Mouse (Mus musculus): ENCODE results near the gene I0C0044D17Rik. TPM values are rescaled to one million over a fixed set of nuclear protein-coding genes. Genes with fewer than 3 reads are reported as not detected.

I0C0044D17Rik gene
- polyA plus RNA-seq, 1 experiment from 2014 or later = not detected

GRCm38 (mm10) chr4:98836519-98836918, 12.9 kb upstream of the I0C0044D17Rik start:
- TF ChIP-seq CTCF (IDR thresholded peaks at IDR 0.05) (no peak), EP300 (IDR thresholded peaks at IDR 0.05) (no peak)
- Histone ChIP-seq H3K27ac (ENCODE audit: low read length) (no peak overlapping the region), H3K9ac (replicated peaks; ENCODE audit: low read depth) (no peak overlapping the region), H3K4me3 (ENCODE audit: low read depth, low read length) (no peak overlapping the region), H3K9me3 (ENCODE audit: low read length) (no peaks in the 10 kb centered on the region), H3K4me1 (ENCODE audit: insufficient read depth, low read depth, low read length) (no peaks in the 10 kb centered on the region), H3K4me2 (replicated peaks; ENCODE audit: low read depth, low read length) (no peak overlapping the region), H3K36me3 (ENCODE audit: insufficient read depth, low read length) (no peaks in the 10 kb centered on the region), H3K27me3 (replicated peaks; ENCODE audit: insufficient read depth, low read length) (no peaks in the 10 kb centered on the region)
- DNase-seq (ENCODE audit: low spot score) (peak; percentile 83), ATAC-seq (peak; percentile 86)
- 18% methylated on average over 5 of the region's 5 CpGs for WGBS

- WGBS = 46% methylated on average over 4 of the region's 4 CpGs
- no peaks in the 10 kb centered on the region for H3K36me3 ChIP-seq (ENCODE audit: insufficient read depth, low read length)
- no peak overlapping the region for H3K4me2 ChIP-seq (replicated peaks; ENCODE audit: low read depth, low read length)
- H3K9me3 ChIP-seq (ENCODE audit: low read length) = no peaks in the 10 kb centered on the region
- no peak for DNase-seq (ENCODE audit: low spot score)
- no peak for TF ChIP-seq EP300 (IDR thresholded peaks at IDR 0.05)
- no peak for TF ChIP-seq CTCF (IDR thresholded peaks at IDR 0.05)
- no peaks in the 10 kb centered on the region for H3K27me3 ChIP-seq (replicated peaks; ENCODE audit: insufficient read depth, low read length)
- ATAC-seq = no peak; the same call in 1 of the 2 replicates
- H3K4me1 ChIP-seq (ENCODE audit: insufficient read depth, low read depth, low read length) = no peaks in the 10 kb centered on the region
- H3K4me3 ChIP-seq (ENCODE audit: low read depth, low read length) = no peak overlapping the region
- H3K27ac ChIP-seq (ENCODE audit: low read length) = no peak overlapping the region
- H3K9ac ChIP-seq (replicated peaks; ENCODE audit: low read depth) = no peak overlapping the region
Measured at GRCm38 (mm10) chr4:98834782-98835181, 11.1 kb upstream of the I0C0044D17Rik start.

GRCm38 (mm10) chr4:98831726-98832125, 8.1 kb upstream of the I0C0044D17Rik start:
- ATAC-seq (no peak), DNase-seq (ENCODE audit: low spot score) (no peak)
- 31% methylated on average over 1 of the region's 1 CpGs for WGBS
- TF ChIP-seq EP300 (IDR thresholded peaks at IDR 0.05) (no peak), CTCF (IDR thresholded peaks at IDR 0.05) (no peak)
- no peaks in the 10 kb centered on the region for H3K9me3 ChIP-seq (ENCODE audit: low read length)
- no peak overlapping the region for H3K4me2 ChIP-seq (replicated peaks; ENCODE audit: low read depth, low read length)
- H3K4me3 ChIP-seq (ENCODE audit: low read depth, low read length) = no peak overlapping the region
- H3K27me3 ChIP-seq (replicated peaks; ENCODE audit: insufficient read depth, low read length) = no peaks in the 10 kb centered on the region
- no peak overlapping the region for H3K27ac ChIP-seq (ENCODE audit: low read length)
- H3K9ac ChIP-seq (replicated peaks; ENCODE audit: low read depth) = no peak overlapping the region
- no peaks in the 10 kb centered on the region for H3K4me1 ChIP-seq (ENCODE audit: insufficient read depth, low read depth, low read length)
- H3K36me3 ChIP-seq (ENCODE audit: insufficient read depth, low read length) = no peaks in the 10 kb centered on the region

- no peaks in the 10 kb centered on the region for H3K9me3 ChIP-seq (ENCODE audit: low read length)
- no peak overlapping the region for H3K27ac ChIP-seq (ENCODE audit: low read length)
- no peak for TF ChIP-seq CTCF (IDR thresholded peaks at IDR 0.05)
- no peak for TF ChIP-seq EP300 (IDR thresholded peaks at IDR 0.05)
- no peaks in the 10 kb centered on the region for H3K27me3 ChIP-seq (replicated peaks; ENCODE audit: insufficient read depth, low read length)
- H3K9ac ChIP-seq (replicated peaks; ENCODE audit: low read depth) = no peak overlapping the region
- WGBS = 24% methylated on average over 3 of the region's 3 CpGs
- DNase-seq (ENCODE audit: low spot score) (no peak), ATAC-seq (no peak)
- no peak overlapping the region for H3K4me2 ChIP-seq (replicated peaks; ENCODE audit: low read depth, low read length)
- no peaks in the 10 kb centered on the region for H3K4me1 ChIP-seq (ENCODE audit: insufficient read depth, low read depth, low read length)
- no peak overlapping the region for H3K4me3 ChIP-seq (ENCODE audit: low read depth, low read length)
- no peaks in the 10 kb centered on the region for H3K36me3 ChIP-seq (ENCODE audit: insufficient read depth, low read length)
Measured at GRCm38 (mm10) chr4:98826701-98827100, 3.1 kb upstream of the I0C0044D17Rik start.

- WGBS = 74% methylated on average over 3 of the region's 3 CpGs
- no peaks in the 10 kb centered on the region for H3K27me3 ChIP-seq (replicated peaks; ENCODE audit: insufficient read depth, low read length)
- H3K9ac ChIP-seq (replicated peaks; ENCODE audit: low read depth) = no peak overlapping the region
- H3K4me1 ChIP-seq (ENCODE audit: insufficient read depth, low read depth, low read length) = no peaks in the 10 kb centered on the region; the same call in 1 of the 2 replicates
- no peak for ATAC-seq
- no peak overlapping the region for H3K4me2 ChIP-seq (replicated peaks; ENCODE audit: low read depth, low read length)
- no peak for DNase-seq (ENCODE audit: low spot score)
- no peaks in the 10 kb centered on the region for H3K9me3 ChIP-seq (ENCODE audit: low read length)
- H3K36me3 ChIP-seq (ENCODE audit: insufficient read depth, low read length) = no peaks in the 10 kb centered on the region
- TF ChIP-seq CTCF (IDR thresholded peaks at IDR 0.05) (no peak), EP300 (IDR thresholded peaks at IDR 0.05) (no peak)
- no peak overlapping the region for H3K4me3 ChIP-seq (ENCODE audit: low read depth, low read length)
- no peak overlapping the region for H3K27ac ChIP-seq (ENCODE audit: low read length)
Measured at GRCm38 (mm10) chr4:98823047-98823446, 593 bp downstream of the I0C0044D17Rik start.

GRCm38 (mm10) chr4:98822478-98822877, 1.2 kb downstream of the I0C0044D17Rik start:
- Histone ChIP-seq H3K4me1 (ENCODE audit: insufficient read depth, low read depth, low read length) (no peaks in the 10 kb centered on the region; the same call in 1 of the 2 replicates), H3K36me3 (ENCODE audit: insufficient read depth, low read length) (no peaks in the 10 kb centered on the region), H3K9me3 (ENCODE audit: low read length) (no peaks in the 10 kb centered on the region), H3K27me3 (replicated peaks; ENCODE audit: insufficient read depth, low read length) (no peaks in the 10 kb centered on the region), H3K4me2 (replicated peaks; ENCODE audit: low read depth, low read length) (no peak overlapping the region), H3K27ac (ENCODE audit: low read length) (no peak overlapping the region), H3K9ac (replicated peaks; ENCODE audit: low read depth) (no peak overlapping the region), H3K4me3 (ENCODE audit: low read depth, low read length) (no peak overlapping the region)
- no peak for DNase-seq (ENCODE audit: low spot score)
- no peak for ATAC-seq
- no peak for TF ChIP-seq CTCF (IDR thresholded peaks at IDR 0.05)
- TF ChIP-seq EP300 (IDR thresholded peaks at IDR 0.05) = no peak
- WGBS = 65% methylated on average over 3 of the region's 3 CpGs

- Histone ChIP-seq H3K4me2 (replicated peaks; ENCODE audit: low read depth, low read length) (no peak overlapping the region), H3K9me3 (ENCODE audit: low read length) (no peaks in the 10 kb centered on the region), H3K9ac (replicated peaks; ENCODE audit: low read depth) (no peak overlapping the region), H3K27me3 (replicated peaks; ENCODE audit: insufficient read depth, low read length) (no peaks in the 10 kb centered on the region), H3K4me1 (ENCODE audit: insufficient read depth, low read depth, low read length) (no peaks in the 10 kb centered on the region; the same call in 1 of the 2 replicates), H3K4me3 (ENCODE audit: low read depth, low read length) (no peak overlapping the region), H3K27ac (ENCODE audit: low read length) (no peak overlapping the region), H3K36me3 (ENCODE audit: insufficient read depth, low read length) (no peaks in the 10 kb centered on the region)
- no peak for ATAC-seq
- 65% methylated on average over 10 of the region's 10 CpGs for WGBS
- no peak for TF ChIP-seq EP300 (IDR thresholded peaks at IDR 0.05)
- no peak for TF ChIP-seq CTCF (IDR thresholded peaks at IDR 0.05)
- DNase-seq (ENCODE audit: low spot score) = no peak
Measured at GRCm38 (mm10) chr4:98819216-98819755, 4.4 kb downstream of the I0C0044D17Rik start.
